Mouse (Mus musculus): Measurements from ENCODE around the gene Noc2l. TPM values are rescaled to one million over a fixed set of nuclear protein-coding genes. Genes with fewer than 3 reads are reported as not detected.

The Noc2l gene
- polyA plus RNA-seq, 1 experiment from 2014 or later, result 50.9 TPM

DNA sequence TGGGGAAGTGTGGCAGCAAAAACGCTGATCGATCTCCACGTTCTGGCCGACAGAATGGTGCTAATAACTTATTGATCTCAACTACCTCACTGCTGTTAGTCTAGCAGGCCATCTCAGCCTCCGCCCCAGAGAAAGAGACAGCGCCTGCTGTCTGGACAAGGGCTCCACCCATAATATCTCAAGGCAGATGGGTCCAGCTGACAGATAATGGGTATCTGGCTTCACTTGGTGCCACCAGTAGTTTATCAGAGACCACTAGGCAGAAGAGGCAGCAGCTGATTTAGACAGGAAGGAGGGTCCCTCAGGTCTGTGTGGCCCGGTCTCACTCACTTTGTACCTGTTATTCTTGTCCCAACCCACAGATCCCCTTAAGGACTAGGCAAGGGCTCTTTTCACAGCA lies 17.2 kb downstream of the Noc2l start:
- Histone ChIP-seq H3K27ac (ENCODE audit: low read length) (0 out of 2 replicates have a peak overlapping the region, but pooled peaks have one; percentile 38), H3K27me3 (ENCODE audit: control insufficient read depth, insufficient read depth, low read depth, low read length) (peaks cover 6% of the 10 kb centered on the region; the same call in 1 of the 2 replicates), H3K36me3 (ENCODE audit: control insufficient read depth, insufficient read depth, low read length) (peaks cover 4% of the 10 kb centered on the region), H3K9ac (ENCODE audit: low read depth, low read length) (0 out of 2 replicates have a peak overlapping the region, but pooled peaks have one; percentile 3), H3K4me1 (ENCODE audit: control insufficient read depth, insufficient read depth, low read length) (peaks cover 14% of the 10 kb centered on the region; the same call in 1 of the 2 replicates), H3K4me2 (ENCODE audit: low read length) (no peak overlapping the region), H3K9me3 (replicated peaks; ENCODE audit: control insufficient read depth, low read length, poor library complexity, severe bottlenecking) (no peaks in the 10 kb centered on the region), H3K4me3 (ENCODE audit: low read depth, low read length) (no peak overlapping the region)
- no peak for ATAC-seq
- 35% methylated on average over 7 of the region's 7 CpGs for WGBS

DNA sequence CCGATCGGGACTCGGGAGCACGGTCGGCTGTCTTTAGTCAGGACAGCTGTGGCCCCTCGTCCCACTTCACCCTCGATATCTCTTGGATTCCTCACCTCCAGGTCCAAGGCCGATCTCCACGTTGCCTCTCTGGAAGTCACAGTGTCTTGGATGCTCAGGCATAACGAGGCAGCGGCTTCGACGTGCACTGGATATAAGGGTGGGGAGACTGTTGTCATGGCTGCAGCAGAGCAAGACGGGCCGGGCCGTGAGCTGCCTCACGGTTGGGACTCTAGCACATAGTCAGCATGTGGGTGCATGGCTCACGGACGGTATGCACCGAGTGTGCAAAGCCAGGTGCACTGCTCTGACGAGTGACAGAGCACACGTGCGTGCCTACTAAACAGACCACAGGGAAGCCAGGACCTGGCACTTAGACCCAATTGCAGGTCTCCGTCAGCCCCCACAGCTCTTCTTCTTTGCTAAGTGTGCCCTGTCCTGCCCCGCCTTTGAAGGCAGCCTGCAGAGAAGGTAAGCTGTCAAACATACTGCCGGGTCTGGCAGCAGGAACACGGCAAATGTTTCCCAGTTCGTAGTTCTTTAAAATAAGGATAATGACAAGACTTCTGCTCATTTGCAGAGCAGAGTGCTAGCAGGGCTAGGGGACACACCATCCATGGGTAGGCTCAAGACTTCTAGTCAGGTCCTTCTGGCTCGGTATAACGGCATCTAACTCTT lies 18.7 kb downstream of the Noc2l start:
- peak overlapping the region; percentile 38; the same call in 1 of the 2 replicates for H3K9ac ChIP-seq (ENCODE audit: low read depth, low read length)
- peaks cover 14% of the 10 kb centered on the region; the same call in 1 of the 2 replicates for H3K4me1 ChIP-seq (ENCODE audit: control insufficient read depth, insufficient read depth, low read length)
- H3K4me2 ChIP-seq (ENCODE audit: low read length), result peak overlapping the region; percentile 38
- H3K27ac ChIP-seq (ENCODE audit: low read length), result no peak overlapping the region
- peak overlapping the region; percentile 13 for H3K4me3 ChIP-seq (ENCODE audit: low read depth, low read length)
- WGBS, result 2% methylated on average over 30 of the region's 30 CpGs
- no peaks in the 10 kb centered on the region for H3K9me3 ChIP-seq (replicated peaks; ENCODE audit: control insufficient read depth, low read length, poor library complexity, severe bottlenecking)
- ATAC-seq, result peak; percentile 36; the same call in 1 of the 2 replicates
- H3K27me3 ChIP-seq (ENCODE audit: control insufficient read depth, insufficient read depth, low read depth, low read length), result peaks cover 6% of the 10 kb centered on the region; the same call in 1 of the 2 replicates
- H3K36me3 ChIP-seq (ENCODE audit: control insufficient read depth, insufficient read depth, low read length), result no peaks in the 10 kb centered on the region

- Histone ChIP-seq H3K9ac (ENCODE audit: low read depth, low read length) (peak within 1 kb of the TSS; percentile 38; the same call in 1 of the 2 replicates), H3K4me3 (ENCODE audit: low read depth, low read length) (peak within 1 kb of the TSS; percentile 13), H3K4me2 (ENCODE audit: low read length) (peak within 1 kb of the TSS; percentile 38), H3K9me3 (replicated peaks; ENCODE audit: control insufficient read depth, low read length, poor library complexity, severe bottlenecking) (no peaks in the 10 kb centered on the region), H3K27me3 (ENCODE audit: control insufficient read depth, insufficient read depth, low read depth, low read length) (peaks cover 6% of the 10 kb centered on the region; the same call in 1 of the 2 replicates), H3K27ac (ENCODE audit: low read length) (no peak within 1 kb of the TSS), H3K36me3 (ENCODE audit: control insufficient read depth, insufficient read depth, low read length) (no peaks in the 10 kb centered on the region), H3K4me1 (ENCODE audit: control insufficient read depth, insufficient read depth, low read length) (peaks cover 14% of the 10 kb centered on the region; the same call in 1 of the 2 replicates)
- peak; percentile 37; the same call in 1 of the 2 replicates for ATAC-seq
- WGBS, result 4% methylated on average over 26 of the region's 26 CpGs
Observed at GRCm38 (mm10) chr4:156255078-156255839, 19.4 kb downstream of the Noc2l start, which contains the start of gene Samd11. TSS of gene Samd11 (minus strand) at chr4:156255657.

Small RNA genes lying within 50 kb of the gene (microRNA-seq; reads per million reads assigned to microRNA genes)
- gene Mir7658, result 3.3 reads per million, percentile 16 among the genes with 10 or more reads in this experiment

Other genes starting within 250 kb of the Noc2l start
- 37.8 and 41.0 TPM in 2 replicates for gene B3galt6, start 243.4 kb upstream of the Noc2l start, polyA plus RNA-seq (2015; fragmentation: Nextera tagmentation; extraction: Ambion mirVana)
- gene Sdf4, start 243.1 kb upstream of the Noc2l start, polyA plus RNA-seq (2015; fragmentation: Nextera tagmentation; extraction: Ambion mirVana), result 112 and 114 TPM in 2 replicates
- gene Tnfrsf4, start 222.2 kb upstream of the Noc2l start, polyA plus RNA-seq (2015; fragmentation: Nextera tagmentation; extraction: Ambion mirVana), result 0.91 TPM in 1 of 2 replicates, not detected in the other
- 2.0 and 2.4 TPM in 2 replicates for gene Tnfrsf18, start 209.8 kb upstream of the Noc2l start, polyA plus RNA-seq (2015; fragmentation: Nextera tagmentation; extraction: Ambion mirVana)
- gene Ttll10, start 176.6 kb upstream of the Noc2l start, polyA plus RNA-seq (2015; fragmentation: Nextera tagmentation; extraction: Ambion mirVana), result not detected in 2 replicates
- 34.3 and 38.6 TPM in 2 replicates for gene 9430015G10Rik, start 126.0 kb upstream of the Noc2l start, polyA plus RNA-seq (2015; fragmentation: Nextera tagmentation; extraction: Ambion mirVana)
- gene Rnf223, start 105.5 kb upstream of the Noc2l start, polyA plus RNA-seq (2015; fragmentation: Nextera tagmentation; extraction: Ambion mirVana), result 0.54 and 0.75 TPM in 2 replicates
- 126 and 129 TPM in 2 replicates for gene Agrn, start 38.5 kb upstream of the Noc2l start, polyA plus RNA-seq (2015; fragmentation: Nextera tagmentation; extraction: Ambion mirVana)
- 1.2 and 1.4 TPM in 2 replicates for gene Isg15, start 35.2 kb upstream of the Noc2l start, polyA plus RNA-seq (2015; fragmentation: Nextera tagmentation; extraction: Ambion mirVana)
- 3.7 and 4.2 TPM in 2 replicates for gene AW011738, start 32.7 kb upstream of the Noc2l start, polyA plus RNA-seq (2015; fragmentation: Nextera tagmentation; extraction: Ambion mirVana)
- 2.0 and 2.7 TPM in 2 replicates for gene Perm1, start 20.1 kb upstream of the Noc2l start, polyA plus RNA-seq (2015; fragmentation: Nextera tagmentation; extraction: Ambion mirVana)
- 26.8 and 26.9 TPM in 2 replicates for gene Plekhn1, start 1.2 kb upstream of the Noc2l start, polyA plus RNA-seq (2015; fragmentation: Nextera tagmentation; extraction: Ambion mirVana)
- gene Samd11, start 19.6 kb downstream of the Noc2l start, polyA plus RNA-seq (2015; fragmentation: Nextera tagmentation; extraction: Ambion mirVana), result 4.4 and 4.9 TPM in 2 replicates
- gene Vmn2r-ps159, start 95.1 kb downstream of the Noc2l start, polyA plus RNA-seq (2015; fragmentation: Nextera tagmentation; extraction: Ambion mirVana), result not detected in 2 replicates

Measured in midbrain, embryonic 16.5 days (tissue).